Mouse (Mus musculus) hindbrain, embryonic 16.5 days (tissue): Measurements from ENCODE around the gene Rhot2. TPM values are rescaled to one million over a fixed set of nuclear protein-coding genes. Genes with fewer than 3 reads are reported as not detected.

Experiments used
- ATAC-seq: fragments of 200-750 bp; cut with Nextera tagmentation; 2 replicates; pipeline ENCODE4 v1.8.0; 2017; ENCODE audit warnings: moderate TSS enrichment, moderate library complexity
- H3K27ac ChIP-seq: fragments of 300-500 bp; sonication (generic); 2 replicates; pipeline ENCODE4 v1.5.1; 2014; ENCODE audit warnings: low read depth, mild to moderate bottlenecking, control low read depth, low read length, moderate library complexity
- H3K27me3 ChIP-seq: fragments of 300-500 bp; sonication (generic); replicated peaks from 2 replicates; pipeline ENCODE4 v1.6.1; 2014; ENCODE audit warnings: low read length; ENCODE audit not compliant: control insufficient read depth, insufficient read depth
- H3K36me3 ChIP-seq: fragments of 300-500 bp; sonication (generic); 2 replicates; pipeline ENCODE4 v1.6.1; 2014; ENCODE audit warnings: mild to moderate bottlenecking, low read length, moderate library complexity, mixed read lengths; ENCODE audit not compliant: control insufficient read depth, insufficient read depth
- H3K4me1 ChIP-seq: fragments of 300-500 bp; sonication (generic); 2 replicates; pipeline ENCODE4 v1.6.1; 2014; ENCODE audit warnings: low read depth, low read length; ENCODE audit not compliant: control insufficient read depth, insufficient read depth
- H3K4me2 ChIP-seq: fragments of 300-500 bp; sonication (generic); 2 replicates; pipeline ENCODE4 v1.6.1; 2014; ENCODE audit warnings: mild to moderate bottlenecking, low read length, control low read depth, moderate library complexity
- H3K4me3 ChIP-seq: fragments of 300-500 bp; sonication (generic); 2 replicates; pipeline ENCODE4 v1.5.1; 2014; ENCODE audit warnings: mild to moderate bottlenecking, low read length, control low read depth, moderate library complexity
- H3K9ac ChIP-seq: fragments of 300-500 bp; sonication (generic); 2 replicates; pipeline ENCODE4 v1.6.1; 2014; ENCODE audit warnings: low read depth, mild to moderate bottlenecking, control low read depth, low read length, moderate library complexity
- H3K9me3 ChIP-seq: fragments of 300-500 bp; sonication (generic); 2 replicates; pipeline ENCODE4 v1.6.1; 2014; ENCODE audit warnings: mild to moderate bottlenecking, low read length, moderate library complexity; ENCODE audit not compliant: control insufficient read depth
- WGBS: fragments of 180-500 bp; shearing (Covaris S2); extraction: QIAGEN DNeasy Blood & Tissue Kit; methylation state at CpG from one replicate; pipeline ENCODE4 v1.1.7; 2014; 5-methylcytosine and 5-hydroxymethylcytosine counted together
- polyA plus RNA-seq: library from polyadenylated mRNA; unstranded; fragments of >200 nt; fragmentation: Nextera tagmentation; extraction: Ambion mirVana; gene quantifications from 2 replicates; pipeline ENCODE4 v1.2.1, GENCODE M21; 2015

Rhot2 gene
- polyA plus RNA-seq, 1 experiment from 2014 or later, result 20.3 TPM

DNA sequence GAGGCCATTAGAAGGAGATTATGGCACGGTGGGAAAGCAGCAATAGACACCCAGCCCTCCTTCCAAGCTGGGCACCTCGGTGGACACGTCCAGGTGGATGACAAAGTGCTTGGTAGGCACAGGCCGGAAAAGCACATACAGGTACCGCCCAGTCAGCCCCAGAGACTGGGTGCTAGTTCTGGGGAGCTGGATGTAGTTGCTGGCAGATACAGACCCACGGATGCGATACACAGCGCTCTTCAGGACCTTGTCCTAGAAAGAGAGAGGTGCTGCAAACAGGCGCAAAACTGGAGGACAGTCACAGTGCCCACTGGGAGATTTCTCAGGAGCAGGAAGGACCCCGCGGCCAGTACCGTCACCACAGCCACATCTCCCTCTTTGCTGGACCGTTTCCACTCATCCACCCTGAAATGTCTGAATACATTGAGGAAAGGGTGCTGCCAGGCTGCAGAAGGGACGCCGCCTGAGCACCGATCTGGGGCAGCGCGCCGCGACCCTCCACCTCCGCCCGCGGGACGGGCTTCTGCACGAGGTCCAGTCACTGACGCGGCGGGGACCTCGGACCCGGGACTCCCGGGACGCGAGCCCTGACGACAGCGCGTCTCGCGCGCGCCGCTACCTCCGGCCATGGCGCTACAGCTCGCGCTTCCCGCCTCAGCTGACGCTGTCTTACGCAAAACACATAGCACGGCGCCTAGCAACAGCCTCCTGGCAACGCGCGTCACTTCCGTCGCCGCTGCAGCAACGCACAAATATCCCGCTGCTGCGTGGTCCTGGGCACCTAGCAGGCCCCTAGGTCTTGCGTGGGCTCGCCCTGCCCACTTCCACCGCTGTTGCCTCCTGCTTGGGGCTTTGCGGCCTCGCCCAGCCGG, 16.4 kb upstream of the Rhot2 start, which contains the start of gene Wdr90:
Wdr90 (minus strand) TSS at position 670 of the 872 bp plus-strand sequence.
- Histone ChIP-seq H3K9ac (peak within 1 kb of the TSS; percentile 77), H3K27ac (peak within 1 kb of the TSS; percentile 86), H3K9me3 (no peaks in the 10 kb centered on the region), H3K27me3 (no peaks in the 10 kb centered on the region), H3K4me2 (peak within 1 kb of the TSS; percentile 92), H3K4me1 (peaks cover 18% of the 10 kb centered on the region), H3K4me3 (peak within 1 kb of the TSS; percentile 73), H3K36me3 (no peaks in the 10 kb centered on the region)
- WGBS, result 4% methylated on average over 65 of the region's 65 CpGs
- peak; percentile 96 for ATAC-seq

DNA sequence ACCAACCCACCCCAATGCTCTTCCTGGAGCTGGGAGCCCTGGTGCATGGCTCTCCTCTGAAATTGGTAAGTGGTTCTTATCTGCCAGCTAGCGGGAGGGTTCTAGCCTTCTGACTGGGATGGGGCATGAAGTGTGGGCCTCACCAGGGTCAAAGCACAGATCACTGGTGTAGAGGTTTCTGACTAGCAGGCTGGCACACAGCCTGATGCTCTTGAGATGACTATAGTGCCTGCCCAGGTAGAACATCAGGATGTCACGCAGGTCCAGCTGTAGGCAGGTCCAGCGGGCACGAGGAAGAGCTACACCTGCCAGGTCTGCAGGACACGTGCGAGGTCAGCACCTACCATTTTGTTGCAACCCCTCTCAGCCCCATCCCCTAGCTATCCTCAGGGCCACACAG, 15.6 kb upstream of the Rhot2 start:
- Histone ChIP-seq H3K9ac (no peak overlapping the region), H3K4me1 (peaks cover 18% of the 10 kb centered on the region), H3K27me3 (no peaks in the 10 kb centered on the region), H3K9me3 (no peaks in the 10 kb centered on the region), H3K27ac (no peak overlapping the region), H3K4me2 (no peak overlapping the region; the same call in 1 of the 2 replicates), H3K36me3 (peaks cover 3% of the 10 kb centered on the region; the same call in 1 of the 2 replicates), H3K4me3 (no peak overlapping the region)
- ATAC-seq, result no peak
- 94% methylated on average over 6 of the region's 6 CpGs for WGBS

DNA sequence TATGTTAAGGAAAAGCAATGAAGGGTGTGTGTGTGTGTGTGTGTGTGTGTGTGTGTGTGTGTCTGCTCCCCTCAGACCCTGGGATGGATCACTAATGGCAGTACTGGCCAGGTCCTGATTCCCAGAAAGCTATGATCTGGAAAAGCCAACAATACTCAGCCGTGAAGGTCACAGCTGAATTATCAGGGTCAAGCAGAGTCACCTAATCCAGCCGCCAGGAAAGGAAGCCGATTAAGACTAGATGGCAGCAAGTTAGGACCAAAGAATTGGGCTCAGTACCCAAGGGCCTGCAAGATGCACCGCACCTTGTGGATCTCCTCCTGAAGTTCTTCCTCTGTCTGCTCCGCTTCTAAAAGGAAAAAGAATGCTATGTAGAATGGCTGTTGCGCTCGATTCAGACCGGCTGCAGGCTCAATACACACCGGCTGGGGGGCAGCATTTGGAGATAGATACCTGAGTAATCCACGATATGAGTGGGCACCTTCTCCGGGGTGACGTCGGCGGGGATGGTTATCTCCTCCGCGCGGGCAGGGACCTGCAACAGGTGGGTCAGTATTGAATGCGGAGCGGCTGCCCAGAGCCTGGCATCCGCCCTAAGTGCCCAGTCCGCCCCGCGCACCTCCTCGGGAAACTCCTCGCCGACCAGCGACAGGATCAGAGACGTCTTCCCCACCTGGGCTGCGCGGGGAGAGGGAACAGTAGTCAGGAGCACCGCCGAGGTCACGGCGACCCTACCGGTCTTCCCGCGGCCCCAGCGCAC, 835 bp downstream of the Rhot2 start:
- H3K4me2 ChIP-seq, result peak overlapping the region; percentile 95
- H3K9ac ChIP-seq, result peak overlapping the region; percentile 87
- no peaks in the 10 kb centered on the region for H3K9me3 ChIP-seq
- peak; percentile 59 for ATAC-seq
- peak overlapping the region; percentile 87 for H3K4me3 ChIP-seq
- H3K4me1 ChIP-seq, result peaks cover 15% of the 10 kb centered on the region
- H3K27me3 ChIP-seq, result no peaks in the 10 kb centered on the region
- peak overlapping the region; percentile 78 for H3K27ac ChIP-seq
- H3K36me3 ChIP-seq, result peaks cover 43% of the 10 kb centered on the region
- 3% methylated on average over 38 of the region's 38 CpGs for whole genome bisulfite sequencing

DNA sequence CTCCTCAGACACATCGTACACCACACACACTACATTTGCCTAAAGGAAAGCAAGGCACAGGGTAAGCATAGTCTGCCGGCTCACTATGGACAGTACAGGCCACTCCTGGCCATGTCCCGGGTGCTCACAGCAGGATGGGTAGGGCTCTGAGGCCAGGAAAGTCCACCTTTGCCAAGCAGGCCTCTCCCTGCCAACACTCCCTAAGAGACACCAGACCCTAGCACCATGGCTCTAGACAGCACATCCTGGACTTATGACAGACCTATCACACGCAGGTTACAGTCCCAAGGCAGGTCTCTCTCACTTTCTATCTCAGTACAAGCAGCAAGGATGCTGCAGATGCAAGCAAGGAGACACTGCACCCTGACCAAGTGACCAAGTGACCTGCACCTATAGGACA, 1.5 kb downstream of the Rhot2 start:
- 88% methylated on average over 4 of the region's 4 CpGs for WGBS
- peak overlapping the region; percentile 87; the same call in 1 of the 2 replicates for H3K4me3 ChIP-seq
- no peak overlapping the region for H3K9ac ChIP-seq
- peaks cover 16% of the 10 kb centered on the region for H3K4me1 ChIP-seq
- no peaks in the 10 kb centered on the region for H3K27me3 ChIP-seq
- H3K4me2 ChIP-seq, result peak overlapping the region; percentile 95
- ATAC-seq, result no peak
- no peak overlapping the region for H3K27ac ChIP-seq
- no peaks in the 10 kb centered on the region for H3K9me3 ChIP-seq
- peaks cover 40% of the 10 kb centered on the region for H3K36me3 ChIP-seq

- H3K27ac ChIP-seq, result no peak overlapping the region
- H3K4me1 ChIP-seq, result peaks cover 23% of the 10 kb centered on the region
- H3K27me3 ChIP-seq, result no peaks in the 10 kb centered on the region
- no peak overlapping the region for H3K4me2 ChIP-seq
- WGBS, result 80% methylated on average over 3 of the region's 3 CpGs
- ATAC-seq, result no peak
- peaks cover 40% of the 10 kb centered on the region for H3K36me3 ChIP-seq
- no peaks in the 10 kb centered on the region for H3K9me3 ChIP-seq
- no peak overlapping the region for H3K4me3 ChIP-seq
- no peak overlapping the region for H3K9ac ChIP-seq
Observed at GRCm38 (mm10) chr17:25842509-25842908, 2.1 kb downstream of the Rhot2 start.

- Histone ChIP-seq H3K36me3 (peaks cover 40% of the 10 kb centered on the region), H3K27ac (no peak within 1 kb of the TSS), H3K27me3 (no peaks in the 10 kb centered on the region), H3K9ac (no peak within 1 kb of the TSS; the same call in 1 of the 2 replicates), H3K9me3 (no peaks in the 10 kb centered on the region), H3K4me2 (no peak within 1 kb of the TSS), H3K4me1 (peaks cover 34% of the 10 kb centered on the region), H3K4me3 (no peak within 1 kb of the TSS)
- 96% methylated on average over 22 of the region's 22 CpGs for WGBS
- no peak for ATAC-seq
Observed at GRCm38 (mm10) chr17:25841117-25841880, 3.4 kb downstream of the Rhot2 start, which contains the start of gene Gm20683. TSS of gene Gm20683 (minus strand) at chr17:25841763.

GRCm38 (mm10) chr17:25840519-25840918, 4.1 kb downstream of the Rhot2 start:
- H3K4me3 ChIP-seq, result no peak overlapping the region
- no peak overlapping the region for H3K27ac ChIP-seq
- WGBS, result 98% methylated on average over 6 of the region's 6 CpGs
- no peaks in the 10 kb centered on the region for H3K9me3 ChIP-seq
- H3K4me2 ChIP-seq, result no peak overlapping the region
- no peak for ATAC-seq
- H3K4me1 ChIP-seq, result peaks cover 42% of the 10 kb centered on the region
- peaks cover 38% of the 10 kb centered on the region for H3K36me3 ChIP-seq
- no peak overlapping the region for H3K9ac ChIP-seq
- H3K27me3 ChIP-seq, result no peaks in the 10 kb centered on the region

GRCm38 (mm10) chr17:25839455-25840235, 5.0 kb downstream of the Rhot2 start:
- Histone ChIP-seq H3K9ac (no peak overlapping the region), H3K4me2 (no peak overlapping the region), H3K4me3 (no peak overlapping the region), H3K36me3 (peaks cover 40% of the 10 kb centered on the region), H3K4me1 (peaks cover 46% of the 10 kb centered on the region), H3K27ac (no peak overlapping the region), H3K27me3 (no peaks in the 10 kb centered on the region), H3K9me3 (no peaks in the 10 kb centered on the region)
- no peak for ATAC-seq
- 84% methylated on average over 14 of the region's 14 CpGs for WGBS
